Mouse (Mus musculus) mature B cell (primary cell): ENCODE measurements around the gene Capn7.

Experiments used
- in situ Hi-C: fragments of 300-500 bp; cut with MboI; formaldehyde crosslinking; loops from 2 replicates; pipeline ENCODE4 v1.14.3; 2019

Gene Capn7

DNA sequence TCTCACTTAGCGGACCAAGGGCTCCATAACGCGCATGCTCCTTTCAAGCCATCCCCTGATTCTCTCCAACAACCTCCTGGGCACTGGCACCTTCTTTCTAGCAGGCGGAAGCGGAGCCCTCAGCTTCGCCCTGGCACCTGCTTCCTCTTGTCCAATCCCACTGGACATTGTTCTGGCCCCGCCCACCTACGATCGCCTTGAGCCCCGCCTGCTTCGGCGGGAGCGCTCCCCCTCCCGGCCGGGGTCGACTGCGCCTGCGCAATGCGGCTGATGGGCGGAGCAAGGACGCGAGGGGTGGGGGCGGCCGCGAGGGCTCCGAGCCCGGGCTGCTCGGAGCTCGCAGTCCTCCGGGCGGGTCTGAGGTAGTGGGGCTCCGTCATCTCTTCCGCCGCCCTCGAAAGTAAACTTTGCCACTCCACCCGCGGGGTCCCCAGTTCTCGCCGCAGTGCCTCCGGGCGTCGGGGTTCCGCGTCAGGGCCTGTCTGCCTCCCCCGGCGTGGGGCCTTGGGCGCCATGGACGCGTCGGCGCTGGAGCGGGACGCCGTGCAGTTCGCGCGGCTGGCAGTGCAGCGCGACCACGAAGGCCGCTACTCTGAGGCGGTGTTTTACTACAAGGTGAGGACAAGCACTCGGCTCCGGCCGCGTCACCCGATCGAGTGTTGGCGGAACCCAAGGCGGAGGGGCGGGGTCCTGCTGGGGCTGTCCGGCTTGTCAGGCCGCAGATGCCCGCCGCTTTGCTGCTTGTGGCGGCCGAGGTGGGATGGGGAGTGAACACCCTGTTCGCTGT is at the start of gene Capn7:
Gene Capn7, plus strand, starts transcription at position 270 of the 787 bp plus-strand sequence.
- in situ Hi-C loops: no loop called here

DNA sequence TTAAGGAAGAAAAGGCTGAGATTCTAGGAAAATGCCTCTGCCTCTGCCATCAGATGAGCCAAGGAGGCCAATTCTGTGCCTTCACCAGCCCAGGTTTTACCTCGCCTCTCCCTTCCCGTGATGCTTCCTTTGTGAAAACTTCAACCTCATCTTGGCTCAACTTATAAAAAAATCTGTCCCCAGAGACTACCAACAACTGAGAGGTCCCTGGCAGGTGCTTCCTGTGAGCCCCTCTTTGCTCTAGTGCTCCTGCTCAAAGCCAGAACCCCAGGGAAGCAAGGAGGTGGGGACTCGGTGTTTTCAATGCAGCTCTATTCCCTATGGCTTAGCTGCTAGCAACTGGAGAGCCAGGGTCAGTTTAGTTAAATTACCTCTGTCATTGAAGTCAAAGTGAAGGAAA is 23.2 kb upstream of the Capn7 start:
- in situ Hi-C loops: no loop called here

- in situ Hi-C loops: no loop called here
These were observed 19.8 kb upstream of the Capn7 start for GRCm38 (mm10) chr14:31316613-31317012.

DNA sequence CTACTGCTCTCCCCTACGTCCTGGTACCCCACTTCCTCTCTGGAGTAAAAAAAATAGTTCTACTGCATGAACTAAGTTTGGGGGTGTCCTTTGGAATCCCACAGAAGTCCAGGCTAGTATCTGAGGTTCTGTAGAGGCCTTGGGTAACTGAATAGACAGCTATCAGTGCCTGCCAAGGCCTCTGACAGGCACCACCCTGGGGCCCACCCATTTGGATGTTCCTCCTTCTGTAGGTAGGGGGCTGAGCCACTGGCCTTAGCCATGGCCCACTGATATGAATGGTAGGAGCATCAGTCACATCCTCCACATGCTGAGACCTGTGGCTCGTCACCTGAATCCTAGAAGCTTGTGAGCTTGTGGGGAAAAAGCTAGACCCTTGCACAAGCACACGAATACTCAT is 18.7 kb upstream of the Capn7 start:
- in situ Hi-C loops: no loop called here

DNA sequence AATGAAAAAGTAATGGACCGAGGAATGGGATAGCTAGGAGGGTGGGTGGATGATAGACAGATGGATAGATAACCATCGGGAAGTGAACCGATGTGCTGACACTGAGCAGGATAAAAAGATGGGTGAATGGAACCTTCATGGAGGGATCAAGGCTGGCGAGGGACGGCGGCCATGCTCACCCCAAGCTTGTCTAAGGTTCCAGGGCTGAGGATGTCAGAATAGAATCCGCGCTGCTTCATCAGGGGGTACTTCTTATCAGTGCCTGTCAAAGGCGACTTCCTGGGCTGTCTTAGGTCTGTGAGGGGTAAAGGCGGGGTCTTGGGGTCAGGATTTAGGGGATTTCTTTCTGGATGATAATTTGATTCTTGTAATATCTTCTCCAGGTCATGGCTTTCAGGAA is 16.9 kb upstream of the Capn7 start:
- in situ Hi-C loops: no loop called here

DNA sequence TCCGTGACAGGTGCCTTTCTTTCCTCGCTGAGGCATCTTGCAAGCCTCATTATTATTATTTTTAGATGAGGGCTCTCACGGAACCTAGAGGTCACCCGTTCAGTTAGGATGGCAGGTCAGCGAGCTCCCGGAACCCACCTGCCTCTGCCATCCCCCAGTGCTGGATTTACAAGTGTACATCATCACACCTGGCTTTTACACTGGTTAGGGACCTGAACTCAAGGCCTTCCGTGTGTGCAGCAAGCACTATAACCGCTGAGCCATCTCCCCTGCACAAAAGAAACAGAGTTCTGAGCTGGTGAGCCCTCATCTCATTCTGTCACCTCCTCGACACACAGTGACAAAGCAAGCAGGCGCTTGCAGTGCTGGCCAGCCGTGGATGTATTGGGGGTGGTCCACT is 15.3 kb upstream of the Capn7 start:
- in situ Hi-C loops: loop anchor here (10.0 kb wide), 1 partner anchor 46 kb away; no protein-coding TSS in a partner anchor

GRCm38 (mm10) chr14:31322191-31322590 is 14.2 kb upstream of the Capn7 start:
- in situ Hi-C loops: loop anchor here (10.0 kb wide), 1 partner anchor 47 kb away; no protein-coding TSS in a partner anchor

GRCm38 (mm10) chr14:31323189-31323588 is 13.2 kb upstream of the Capn7 start:
- in situ Hi-C loops: loop anchor here (10.0 kb wide), 1 partner anchor 48 kb away; no protein-coding TSS in a partner anchor

GRCm38 (mm10) chr14:31323849-31324792 is 12.3 kb upstream of the Capn7 start, which contains the start of gene Dnah1:
Dnah1 (minus strand) TSS chr14:31323896.
- in situ Hi-C loops: loop anchor here (10.0 kb wide), 1 partner anchor 49 kb away; no protein-coding TSS in a partner anchor

GRCm38 (mm10) chr14:31324851-31325250 is 11.6 kb upstream of the Capn7 start:
- in situ Hi-C loops: loop anchor here (10.0 kb wide), 1 partner anchor 50 kb away; no protein-coding TSS in a partner anchor

GRCm38 (mm10) chr14:31325551-31325950 is 10.9 kb upstream of the Capn7 start:
- in situ Hi-C loops: loop anchor here (10.0 kb wide), 1 partner anchor 51 kb away; no protein-coding TSS in a partner anchor

DNA sequence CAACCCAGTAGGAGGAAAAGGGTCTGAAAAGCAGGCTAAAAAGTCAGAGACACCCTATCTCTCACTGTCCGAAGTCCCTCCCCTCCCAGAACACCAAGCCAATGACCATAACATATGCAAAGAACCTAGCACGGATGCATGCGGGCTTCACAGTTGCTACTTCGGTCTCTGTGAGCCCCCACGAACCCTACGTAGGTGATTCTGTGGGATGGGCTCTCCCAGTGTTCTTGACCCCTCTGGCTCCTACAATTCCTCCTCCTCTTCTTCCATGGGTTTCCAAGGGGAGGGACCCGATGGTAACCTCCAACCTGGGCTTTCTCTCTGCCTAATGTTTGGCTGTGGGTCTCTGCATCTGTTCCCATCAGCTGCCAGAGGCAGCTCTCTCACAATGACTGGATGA is 9.7 kb upstream of the Capn7 start:
- in situ Hi-C loops: loop anchor here (10.0 kb wide), 1 partner anchor 52 kb away; no protein-coding TSS in a partner anchor

DNA sequence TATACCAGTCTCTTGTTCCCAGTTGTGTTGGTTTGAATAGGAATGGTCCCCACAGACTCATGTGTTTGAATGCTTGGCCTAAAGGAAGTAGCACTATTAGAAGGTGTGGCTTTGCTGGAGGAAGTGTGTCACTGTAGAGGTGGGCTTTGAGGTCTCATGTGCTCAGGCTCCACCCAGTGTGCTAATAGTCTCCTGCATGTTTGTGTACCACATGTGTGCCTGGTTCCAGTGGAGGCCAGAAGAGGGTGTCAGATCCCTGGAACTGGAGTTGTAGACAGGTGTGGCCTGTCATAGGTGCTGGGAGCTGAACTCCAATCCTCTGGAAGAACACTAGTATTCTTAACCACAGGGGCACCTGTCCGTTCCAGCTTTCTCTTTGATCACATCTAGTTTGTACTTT is 9.2 kb upstream of the Capn7 start:
- in situ Hi-C loops: loop anchor here (10.0 kb wide), 1 partner anchor 52 kb away; no protein-coding TSS in a partner anchor

- in situ Hi-C loops: loop anchor here (10.0 kb wide), 1 partner anchor 53 kb away; no protein-coding TSS in a partner anchor
These were observed 8.8 kb upstream of the Capn7 start for GRCm38 (mm10) chr14:31327681-31328080.

DNA sequence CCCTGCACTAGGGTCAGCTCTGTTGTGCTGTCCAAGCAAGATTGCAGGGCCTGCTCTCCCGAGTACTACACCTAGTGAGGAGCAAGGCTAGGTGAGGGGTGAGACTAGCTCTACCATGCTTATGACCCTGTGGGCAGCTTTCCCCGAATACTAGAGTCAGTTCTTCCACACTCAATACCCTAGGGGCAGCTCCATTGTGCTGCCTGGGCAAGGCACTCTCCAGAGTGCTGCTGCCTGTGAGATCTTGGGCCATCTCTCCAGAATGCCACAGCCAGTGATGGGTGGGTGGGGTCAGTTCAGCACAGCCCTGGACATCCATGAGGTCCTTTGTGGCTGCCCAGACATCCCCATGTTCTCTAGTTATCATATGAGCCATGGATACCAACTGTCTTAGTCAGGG is 6.7 kb upstream of the Capn7 start:
- in situ Hi-C loops: loop anchor here (10.0 kb wide), 1 partner anchor 55 kb away; no protein-coding TSS in a partner anchor

DNA sequence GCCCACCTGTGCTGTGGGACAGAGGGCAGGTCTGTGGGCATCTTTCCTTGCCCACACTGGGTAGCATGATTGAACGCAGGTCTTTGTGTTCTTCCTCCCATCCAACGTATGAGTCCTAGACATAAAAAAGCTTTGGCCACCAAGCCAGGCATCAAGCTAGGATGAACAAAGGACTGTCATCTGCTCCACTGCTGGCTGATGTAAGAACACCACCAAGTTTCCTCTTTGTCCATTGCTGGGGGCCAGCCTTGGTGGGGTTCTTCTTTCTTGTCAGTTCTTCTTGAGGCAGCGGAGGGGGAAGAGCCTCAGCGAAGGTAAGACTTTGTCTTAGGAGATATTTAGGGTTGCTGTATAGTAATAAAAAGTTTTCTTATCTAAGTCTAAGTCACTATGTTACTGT is 5.5 kb upstream of the Capn7 start:
- in situ Hi-C loops: no loop called here

- in situ Hi-C loops: no loop called here
These were observed 673 bp upstream of the Capn7 start for GRCm38 (mm10) chr14:31335765-31336164.

DNA sequence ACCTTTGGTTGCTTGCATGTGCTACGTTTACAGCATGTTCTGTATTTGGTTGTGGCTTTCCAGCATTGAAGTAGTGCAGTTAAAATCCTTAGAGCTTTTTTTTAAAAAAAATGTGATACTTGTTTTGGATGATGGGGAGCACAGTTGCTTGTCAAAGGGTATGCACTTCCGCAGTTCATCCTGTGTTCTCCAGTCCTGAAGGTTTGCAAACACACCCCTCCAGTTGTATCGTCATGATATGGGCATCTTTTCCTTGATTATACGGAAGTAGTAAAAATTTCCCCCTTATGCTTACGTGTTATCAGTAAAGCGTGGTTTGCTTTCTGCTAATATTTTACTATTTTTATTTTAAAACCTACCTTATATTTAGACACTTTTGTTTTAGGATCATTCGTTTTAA is 968 bp downstream of the Capn7 start:
- in situ Hi-C loops: no loop called here

- in situ Hi-C loops: no loop called here
These were observed 1.5 kb downstream of the Capn7 start for GRCm38 (mm10) chr14:31337947-31338346.

DNA sequence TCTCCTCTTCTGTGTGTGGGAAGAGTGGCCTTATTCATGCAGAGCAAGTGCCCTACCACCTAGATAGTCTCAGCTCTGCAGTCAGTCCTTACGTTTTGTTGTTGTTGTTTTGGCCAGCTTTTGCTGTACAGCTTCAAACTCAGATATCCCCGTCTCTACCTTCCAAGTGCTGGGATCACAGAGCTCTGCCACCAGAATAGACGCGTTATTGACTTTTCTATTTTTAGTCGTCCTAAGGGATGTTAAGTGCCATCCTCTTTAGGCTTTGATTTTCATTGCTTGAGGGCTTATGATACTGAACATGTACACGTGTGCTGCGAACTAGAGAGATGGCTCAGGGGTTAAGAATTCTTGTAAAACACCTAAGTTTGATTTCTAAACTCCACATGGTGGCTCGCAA is 6.8 kb downstream of the Capn7 start:
- in situ Hi-C loops: no loop called here

- in situ Hi-C loops: no loop called here
These were observed 8.9 kb downstream of the Capn7 start for GRCm38 (mm10) chr14:31345367-31345766.

- in situ Hi-C loops: no loop called here
These were observed 25.8 kb downstream of the Capn7 start for GRCm38 (mm10) chr14:31362236-31362635.
